Mouse (Mus musculus) embryonic facial prominence, embryonic 14.5 days (tissue): ENCODE measurements around the gene Cdh5. TPM values are rescaled to one million over a fixed set of nuclear protein-coding genes. Genes with fewer than 3 reads are reported as not detected.
"Not testable (repeated sequence)": the region's sequence is repeated elsewhere in the genome, so short reads cannot be mapped to it uniquely, and the experiment has no call there.

Source experiments
- ATAC-seq: fragments of 200-750 bp; cut with Nextera tagmentation; 2 replicates; pipeline ENCODE4 v1.8.0; 2017; ENCODE audit warnings: low read depth, moderate number of reproducible peaks, moderate TSS enrichment
- DNase-seq: peaks from one replicate; pipeline ENCODE4 v3.0.0-alpha.2; 2015; ENCODE audit warnings: low spot score
- H3K27ac ChIP-seq: fragments of 300-500 bp; sonication (generic); replicated peaks from 2 replicates; pipeline ENCODE4 v1.5.1; 2014; ENCODE audit warnings: low read depth, mild to moderate bottlenecking, low read length, moderate library complexity
- H3K27me3 ChIP-seq: fragments of 300-500 bp; sonication (generic); replicated peaks from 2 replicates; pipeline ENCODE4 v1.6.1; 2014; ENCODE audit warnings: low read length; ENCODE audit not compliant: control insufficient read depth, insufficient read depth
- H3K36me3 ChIP-seq: fragments of 300-500 bp; sonication (generic); 2 replicates; pipeline ENCODE4 v1.6.1; 2014; ENCODE audit warnings: low read length, mixed read lengths; ENCODE audit not compliant: control insufficient read depth, insufficient read depth
- H3K4me1 ChIP-seq: fragments of 300-500 bp; sonication (generic); 2 replicates; pipeline ENCODE4 v1.6.1; 2014; ENCODE audit warnings: antibody characterized with exemption, low read length; ENCODE audit not compliant: control insufficient read depth, insufficient read depth
- H3K4me2 ChIP-seq: fragments of 300-500 bp; sonication (generic); 2 replicates; pipeline ENCODE4 v1.6.1; 2014; ENCODE audit warnings: low read depth, mild to moderate bottlenecking, low read length, moderate library complexity, mixed read lengths
- H3K4me3 ChIP-seq: fragments of 300-500 bp; sonication (generic); 2 replicates; pipeline ENCODE4 v1.5.1; 2014; ENCODE audit warnings: low read depth, mild to moderate bottlenecking, low read length
- H3K9ac ChIP-seq: fragments of 300-500 bp; sonication (generic); 2 replicates; pipeline ENCODE4 v1.6.1; 2014; ENCODE audit warnings: low read depth, mild to moderate bottlenecking, low read length, moderate library complexity, mixed read lengths
- H3K9me3 ChIP-seq: fragments of 300-500 bp; sonication (generic); 2 replicates; pipeline ENCODE4 v1.6.1; 2016; ENCODE audit warnings: low read length; ENCODE audit not compliant: control insufficient read depth
- WGBS: fragments of 180-500 bp; shearing (Covaris S2); extraction: QIAGEN DNeasy Blood & Tissue Kit; methylation state at CpG from one replicate; pipeline ENCODE4 v1.1.7; 2014; 5-methylcytosine and 5-hydroxymethylcytosine counted together
- polyA plus RNA-seq: library from polyadenylated mRNA; unstranded; fragments of >200 nt; fragmentation: Nextera tagmentation; extraction: Ambion mirVana; gene quantifications from 2 replicates; pipeline ENCODE4 v1.2.1, GENCODE M21; 2014

The Cdh5 gene
- polyA plus RNA-seq, 1 experiment from 2014 or later: 46.2 TPM

- Histone ChIP-seq H3K27me3 (no peaks in the 10 kb centered on the region), H3K4me3 (no peak overlapping the region), H3K9me3 (no peaks in the 10 kb centered on the region), H3K9ac (no peak overlapping the region), H3K4me1 (peaks cover 5% of the 10 kb centered on the region; the same call in 1 of the 2 replicates), H3K36me3 (no peaks in the 10 kb centered on the region), H3K4me2 (no peak overlapping the region), H3K27ac (no peak overlapping the region)
- WGBS: 82% methylated on average over 15 of the region's 15 CpGs
- ATAC-seq (no peak), DNase-seq (no peak)
These were observed 32.9 kb upstream of the Cdh5 start for GRCm38 (mm10) chr8:104068421-104069035.

DNA sequence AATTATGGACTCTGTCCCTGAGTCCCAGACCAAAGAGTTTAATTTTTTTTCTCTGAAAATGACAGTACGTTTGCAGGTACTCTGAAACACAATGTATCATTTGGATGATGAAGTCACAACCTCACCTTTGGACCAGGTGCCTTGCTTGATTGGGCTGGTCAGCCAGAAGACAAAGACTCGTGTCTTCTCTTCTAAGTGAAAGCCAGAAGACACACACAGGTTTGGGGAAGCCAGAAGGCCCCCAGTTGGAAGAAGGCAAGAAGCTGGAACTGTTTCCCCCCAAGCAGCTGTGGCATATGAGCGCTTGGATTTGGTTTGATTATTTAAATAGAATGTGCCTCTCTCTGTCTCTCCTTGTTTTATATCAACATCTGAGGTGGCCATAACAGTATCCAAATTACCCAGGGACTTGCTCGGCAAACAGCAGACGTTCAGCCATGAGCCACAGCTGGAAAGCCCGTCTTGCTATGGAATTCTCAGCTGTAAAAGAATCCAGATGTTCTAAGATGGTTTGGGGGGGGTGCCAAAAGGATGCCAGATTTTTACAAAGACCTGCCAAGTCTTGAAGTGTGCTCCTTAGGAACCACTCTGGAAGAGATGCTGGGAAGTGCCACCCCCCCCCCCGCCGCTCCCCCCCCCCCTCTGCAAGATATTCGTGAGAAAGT is 31.1 kb upstream of the Cdh5 start:
- not testable (repeated sequence) for H3K36me3 ChIP-seq, ATAC-seq, H3K9me3 ChIP-seq, H3K4me3 ChIP-seq, H3K4me2 ChIP-seq, H3K9ac ChIP-seq, H3K4me1 ChIP-seq, H3K27me3 ChIP-seq
- 0 out of 2 replicates have a peak overlapping the region, but pooled peaks have one; percentile 10 for H3K27ac ChIP-seq
- DNase-seq: peak; percentile 83
- 47% methylated on average over 6 of the region's 9 CpGs for WGBS

DNA sequence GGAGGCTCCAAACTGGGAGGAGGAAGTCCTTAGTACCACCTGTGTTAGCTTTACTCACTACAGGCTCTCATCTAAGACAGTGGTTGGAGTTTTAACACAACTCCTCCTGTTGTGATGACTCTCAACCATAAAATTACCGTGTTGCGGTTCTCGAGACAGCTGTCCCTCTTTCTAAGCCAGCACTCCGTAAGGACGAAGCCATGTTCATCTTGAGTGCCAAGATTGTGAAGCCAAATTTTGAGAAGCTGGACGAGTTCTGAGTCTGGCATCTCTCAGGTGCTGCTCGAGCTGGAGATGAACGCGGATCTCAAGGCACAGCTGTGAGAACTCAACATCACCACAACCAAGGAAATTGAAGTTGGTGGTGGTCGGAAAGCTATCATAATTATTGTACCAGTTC is 30.5 kb upstream of the Cdh5 start:
- ATAC-seq (no peak), DNase-seq (no peak)
- WGBS: 72% methylated on average over 10 of the region's 10 CpGs
- no peak overlapping the region for H3K4me3 ChIP-seq
- H3K9ac ChIP-seq: no peak overlapping the region
- peaks cover 5% of the 10 kb centered on the region; the same call in 1 of the 2 replicates for H3K4me1 ChIP-seq
- H3K36me3 ChIP-seq: no peaks in the 10 kb centered on the region
- no peaks in the 10 kb centered on the region for H3K27me3 ChIP-seq
- no peak overlapping the region for H3K4me2 ChIP-seq
- H3K9me3 ChIP-seq: no peaks in the 10 kb centered on the region
- H3K27ac ChIP-seq: no peak overlapping the region

DNA sequence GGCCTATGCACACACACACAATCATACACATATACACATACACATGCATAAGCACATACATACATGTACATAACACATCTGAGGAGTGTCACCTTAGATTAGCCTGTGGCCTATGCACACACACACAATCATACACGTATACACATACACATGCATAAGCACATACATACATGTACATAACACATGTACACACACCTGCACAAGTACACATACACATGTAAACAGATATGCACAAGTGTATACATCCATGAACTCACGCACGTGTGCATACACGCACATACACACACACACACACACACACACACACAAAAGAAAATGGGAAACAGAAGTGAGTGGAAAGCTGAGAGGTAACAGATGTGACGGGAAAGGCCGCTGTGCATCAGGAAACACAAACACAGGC is 26.3 kb upstream of the Cdh5 start:
- 64% methylated on average over 6 of the region's 6 CpGs for WGBS
- H3K4me3 ChIP-seq: no peak overlapping the region
- no peak overlapping the region for H3K27ac ChIP-seq
- ATAC-seq: no peak
- no peaks in the 10 kb centered on the region for H3K9me3 ChIP-seq
- no peaks in the 10 kb centered on the region for H3K36me3 ChIP-seq
- no peak overlapping the region for H3K9ac ChIP-seq
- no peaks in the 10 kb centered on the region for H3K27me3 ChIP-seq
- DNase-seq: no peak
- H3K4me1 ChIP-seq: peaks cover 11% of the 10 kb centered on the region; the same call in 1 of the 2 replicates
- no peak overlapping the region for H3K4me2 ChIP-seq

- Histone ChIP-seq H3K4me2 (no peak overlapping the region), H3K36me3 (no peaks in the 10 kb centered on the region), H3K27ac (no peak overlapping the region; the same call in 1 of the 2 replicates), H3K4me1 (peaks cover 9% of the 10 kb centered on the region; the same call in 1 of the 2 replicates), H3K4me3 (no peak overlapping the region), H3K27me3 (no peaks in the 10 kb centered on the region), H3K9me3 (no peaks in the 10 kb centered on the region), H3K9ac (no peak overlapping the region)
- ATAC-seq: peak; percentile 55; the same call in 1 of the 2 replicates
- WGBS: 19% methylated on average over 8 of the region's 8 CpGs
- DNase-seq: peak; percentile 69
These were observed 24.6 kb upstream of the Cdh5 start for GRCm38 (mm10) chr8:104076541-104077412.

DNA sequence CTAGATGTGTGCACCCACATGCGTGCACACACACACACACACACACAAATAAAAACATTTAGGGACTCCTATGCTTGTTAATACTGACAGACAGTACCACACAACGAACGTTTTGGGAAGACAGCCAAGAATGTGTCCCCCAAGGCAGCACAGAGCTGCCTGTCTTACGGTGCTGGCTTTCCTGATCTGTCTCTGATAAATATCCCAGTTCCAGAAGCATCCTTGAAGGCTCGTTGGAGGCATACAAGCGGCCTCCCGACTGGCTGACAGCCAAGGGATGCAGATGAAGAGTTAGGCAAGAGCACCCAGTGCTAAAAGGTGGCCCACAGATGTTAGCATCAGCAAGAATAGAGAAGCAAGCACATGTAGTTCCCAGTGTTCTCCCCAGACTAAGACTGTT is 23.3 kb upstream of the Cdh5 start:
- Histone ChIP-seq H3K27me3 (no peaks in the 10 kb centered on the region), H3K4me3 (no peak overlapping the region), H3K36me3 (no peaks in the 10 kb centered on the region), H3K4me2 (no peak overlapping the region), H3K27ac (no peak overlapping the region), H3K4me1 (peaks cover 9% of the 10 kb centered on the region; the same call in 1 of the 2 replicates), H3K9me3 (no peaks in the 10 kb centered on the region), H3K9ac (no peak overlapping the region)
- WGBS: 20% methylated on average over 7 of the region's 7 CpGs
- ATAC-seq (no peak), DNase-seq (peak; percentile 79)

DNA sequence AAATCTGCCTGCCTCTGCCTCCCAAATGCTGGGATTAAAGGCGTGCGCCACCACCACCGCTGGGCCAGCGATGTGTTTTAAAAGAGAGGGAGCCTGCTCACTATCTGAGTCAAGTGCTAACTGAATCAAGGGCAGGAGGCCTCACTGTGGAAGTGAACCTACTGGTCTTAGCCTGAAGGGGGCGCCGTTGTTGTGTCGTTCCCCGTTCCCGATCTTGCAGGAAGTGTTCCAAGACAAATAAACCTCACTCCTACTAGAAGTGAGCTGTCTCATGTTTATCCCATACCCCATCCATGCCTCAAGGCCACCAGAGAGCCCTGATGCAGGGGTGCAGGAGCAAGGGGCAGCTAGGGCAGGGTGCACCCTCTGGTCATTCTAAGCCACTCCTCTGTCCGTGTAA is 16.1 kb upstream of the Cdh5 start:
- DNase-seq (no peak), ATAC-seq (no peak)
- H3K4me1 ChIP-seq: no peaks in the 10 kb centered on the region
- no peaks in the 10 kb centered on the region for H3K36me3 ChIP-seq
- H3K4me3 ChIP-seq: no peak overlapping the region
- no peak overlapping the region for H3K9ac ChIP-seq
- no peak overlapping the region for H3K27ac ChIP-seq
- no peaks in the 10 kb centered on the region for H3K27me3 ChIP-seq
- no peak overlapping the region for H3K4me2 ChIP-seq
- 77% methylated on average over 10 of the region's 10 CpGs for WGBS
- H3K9me3 ChIP-seq: no peaks in the 10 kb centered on the region

- H3K4me2 ChIP-seq: no peak overlapping the region
- no peak overlapping the region for H3K4me3 ChIP-seq
- ATAC-seq (no peak), DNase-seq (no peak)
- no peaks in the 10 kb centered on the region for H3K36me3 ChIP-seq
- H3K9me3 ChIP-seq: no peaks in the 10 kb centered on the region
- 71% methylated on average over 2 of the region's 2 CpGs for WGBS
- H3K9ac ChIP-seq: no peak overlapping the region
- H3K4me1 ChIP-seq: no peaks in the 10 kb centered on the region
- H3K27me3 ChIP-seq: no peaks in the 10 kb centered on the region
- no peak overlapping the region for H3K27ac ChIP-seq
These were observed 14.8 kb upstream of the Cdh5 start for GRCm38 (mm10) chr8:104086615-104087014.
